8 mouse cellular contexts compared by ENCODE assay signal in genomic region chr8:11778646-11779433, GRCm38 (mm10). TPM values are rescaled to one million over a fixed set of nuclear protein-coding genes. Genes with fewer than 3 reads are reported as not detected.
DNase-seq lines count a peak whose midpoint lies in the region; ATAC-seq and TF ChIP-seq lines count a peak whose summit lies in the region.

No protein-coding gene starts in this region.

- intact Hi-C loops in heart, adult 2 months (cut with DNase I) = loop anchor here (2.0 to 10.0 kb wide), 2 partner anchors 20 to 224 kb away; partner anchors contain the start of genes Cars2 and Ing1
- intact Hi-C loops in heart, postnatal 36 days (cut with DNase I) = no loop called here

- H3K36me3 ChIP-seq in heart, adult 2 months (ENCODE audit: control insufficient read depth, insufficient read depth, low read length) = peaks cover 2% of the 10 kb centered on the region
- H3K36me3 ChIP-seq in forebrain, embryonic 15.5 days = peaks cover 21% of the 10 kb centered on the region
- H3K36me3 ChIP-seq in kidney, embryonic 16.5 days (ENCODE audit: insufficient read depth, low read length) = peaks cover 24% of the 10 kb centered on the region
- peaks cover 14% of the 10 kb centered on the region; the same call in 1 of the 2 replicates for H3K36me3 ChIP-seq in macrophage (ENCODE audit: inconsistent target)
- H3K36me3 ChIP-seq in midbrain, embryonic 16.5 days (ENCODE audit: control insufficient read depth, insufficient read depth, low read length) = peaks cover 13% of the 10 kb centered on the region

- peak; percentile 61; the same call in 1 of the 2 replicates for TF ChIP-seq POLR2A in heart, adult 2 months (IDR thresholded peaks at IDR 0.05; ENCODE audit: insufficient read depth, low read depth, low read length)

- H3K9ac ChIP-seq in heart, adult 2 months (ENCODE audit: low read depth, low read length) = peak overlapping the region; percentile 51; the same call in 1 of the 2 replicates
- no peak overlapping the region for H3K9ac ChIP-seq in forebrain, embryonic 15.5 days (replicated peaks)
- peak overlapping the region; percentile 39 for H3K9ac ChIP-seq in kidney, embryonic 16.5 days (replicated peaks; ENCODE audit: low read length)
- H3K9ac ChIP-seq in midbrain, embryonic 16.5 days (ENCODE audit: low read depth, low read length) = no peak overlapping the region

- peaks cover 51% of the 10 kb centered on the region for H3K4me1 ChIP-seq in heart, adult 2 months (ENCODE audit: control insufficient read depth, insufficient read depth, low read length)
- peaks cover 48% of the 10 kb centered on the region for H3K4me1 ChIP-seq in forebrain, embryonic 15.5 days
- H3K4me1 ChIP-seq in kidney, embryonic 16.5 days (ENCODE audit: insufficient read depth, low read length) = peaks cover 41% of the 10 kb centered on the region
- H3K4me1 ChIP-seq in midbrain, embryonic 16.5 days (ENCODE audit: control insufficient read depth, insufficient read depth, low read length) = peaks cover 21% of the 10 kb centered on the region

- TF ChIP-seq CTCF in heart, adult 2 months (IDR thresholded peaks at IDR 0.05) = no peak

- H3K27me3 ChIP-seq in heart, adult 2 months (ENCODE audit: control insufficient read depth, insufficient read depth, low read length) = no peaks in the 10 kb centered on the region
- H3K27me3 ChIP-seq in forebrain, embryonic 15.5 days = no peaks in the 10 kb centered on the region
- no peaks in the 10 kb centered on the region for H3K27me3 ChIP-seq in kidney, embryonic 16.5 days (ENCODE audit: insufficient read depth, low read length)
- no peaks in the 10 kb centered on the region for H3K27me3 ChIP-seq in midbrain, embryonic 16.5 days (ENCODE audit: control insufficient read depth, insufficient read depth, low read depth, low read length)

- H3K9me3 ChIP-seq in forebrain, embryonic 15.5 days = no peaks in the 10 kb centered on the region
- no peaks in the 10 kb centered on the region for H3K9me3 ChIP-seq in kidney, embryonic 16.5 days (ENCODE audit: low read length)
- H3K9me3 ChIP-seq in midbrain, embryonic 16.5 days (replicated peaks; ENCODE audit: control insufficient read depth, low read length, poor library complexity, severe bottlenecking) = no peaks in the 10 kb centered on the region

- peak overlapping the region; percentile 52 for H3K4me3 ChIP-seq in heart, adult 2 months
- no peak overlapping the region for H3K4me3 ChIP-seq in forebrain, embryonic 15.5 days
- H3K4me3 ChIP-seq in kidney, embryonic 16.5 days (ENCODE audit: low read length) = peak overlapping the region; percentile 28
- H3K4me3 ChIP-seq in macrophage (ENCODE audit: inconsistent target) = peak overlapping the region; percentile 43
- no peak overlapping the region for H3K4me3 ChIP-seq in midbrain, embryonic 16.5 days (ENCODE audit: low read depth, low read length)

- TF ChIP-seq EP300 in heart, adult 2 months (IDR thresholded peaks at IDR 0.05; ENCODE audit: insufficient read depth, low read depth, low read length) = no peak

- no peak for ATAC-seq in forebrain, embryonic 15.5 days (replicated peaks)
- peak; percentile 32; the same call in 1 of the 2 replicates for ATAC-seq in kidney, embryonic 16.5 days (ENCODE audit: low FRiP score, low TSS enrichment)
- ATAC-seq in midbrain, embryonic 16.5 days = no peak

- no peak overlapping the region for H3K4me2 ChIP-seq in forebrain, embryonic 15.5 days (replicated peaks)
- no peak overlapping the region for H3K4me2 ChIP-seq in kidney, embryonic 16.5 days (replicated peaks; ENCODE audit: low read depth, low read length)
- H3K4me2 ChIP-seq in midbrain, embryonic 16.5 days (ENCODE audit: low read length) = no peak overlapping the region

- peaks cover 5% of the 10 kb centered on the region; the same call in 1 of the 2 replicates for H3K79me2 ChIP-seq in heart, adult 2 months (replicated peaks; ENCODE audit: control insufficient read depth, insufficient read depth, low read length)
- H3K79me2 ChIP-seq in macrophage (ENCODE audit: inconsistent target) = peaks cover 99% of the 10 kb centered on the region

- peak in 1 of 2 experiments; percentile 45 for DNase-seq in heart, adult 2 months
- DNase-seq in heart, postnatal 36 days = no peak
- DNase-seq in layer of hippocampus, adult 11-12 months (ENCODE audit: low spot score) = no peak
- no peak for DNase-seq in embryo, embryonic 10.5 days (ENCODE audit: low spot score)

- WGBS in heart, adult 2 months = 46% methylated on average over 8 of the region's 8 CpGs
- 84% methylated on average over 8 of the region's 8 CpGs for WGBS in forebrain, embryonic 15.5 days
- WGBS in kidney, embryonic 16.5 days = 68% methylated on average over 8 of the region's 8 CpGs
- whole genome bisulfite sequencing in macrophage (ENCODE audit: missing documents) = 74% methylated on average over 8 of the region's 8 CpGs
- WGBS in midbrain, embryonic 16.5 days = 86% methylated on average over 8 of the region's 8 CpGs

- H3K27ac ChIP-seq in heart, adult 2 months = peak overlapping the region; percentile 87
- H3K27ac ChIP-seq in forebrain, embryonic 15.5 days (replicated peaks) = peak overlapping the region; percentile 51
- H3K27ac ChIP-seq in kidney, embryonic 16.5 days (ENCODE audit: low read length) = peak overlapping the region; percentile 73
- H3K27ac ChIP-seq in macrophage = peak overlapping the region; percentile 93
- H3K27ac ChIP-seq in midbrain, embryonic 16.5 days (ENCODE audit: low read length) = no peak overlapping the region

RNA-seq across cellular contexts. Expression of gene Arhgef7, which starts 51.3 kb away (rescaled TPM):
- 100 to 1,000 TPM; 114 to 117 TPM for total RNA-seq in heart, adult 2 months (2021)
- 59.7 and 68.7 TPM in 2 replicates for polyA plus RNA-seq in heart, adult 2 months (2012; rRNA removed)
- 100 to 1,000 TPM; 125 to 130 TPM for total RNA-seq in heart, postnatal 36 days (2021)
- 77.1 and 86.4 TPM in 2 replicates for polyA plus RNA-seq in forebrain, embryonic 15.5 days (2015; fragmentation: Nextera tagmentation; extraction: Ambion mirVana)
- polyA plus RNA-seq in kidney, embryonic 16.5 days (2015; fragmentation: Nextera tagmentation; extraction: Ambion mirVana) = 43.3 and 46.2 TPM in 2 replicates
- 100 to 1,000 TPM in 22 of 26 experiments, 10 to 100 TPM in 4; 76.7 to 355 (median 199) TPM for total RNA-seq in macrophage (2018; cell fraction: chromatin; rRNA removed)
- 10 to 100 TPM; 40.4 to 73.6 (median 56.5) TPM for total RNA-seq in macrophage (2018; cell fraction: cytosol; rRNA removed)
- 100 to 1,000 TPM in 16 of 26 experiments, 10 to 100 TPM in 10; 58.9 to 339 (median 108) TPM for total RNA-seq in macrophage (2018; cell fraction: nucleus; rRNA removed)
- 45.4 to 121 TPM (median 50.2 TPM) in 3 replicates for polyA plus RNA-seq in macrophage (2018)
- 65.6 and 67.2 TPM in 2 replicates for polyA plus RNA-seq in midbrain, embryonic 16.5 days (2015; fragmentation: Nextera tagmentation; extraction: Ambion mirVana)

Comparison
In these comparisons a context has a peak if more than half of its experiments do, and no peak if none do; other contexts are left out.
1. H3K4me3 ChIP-seq: peak in heart, adult 2 months (single experiment), kidney, embryonic 16.5 days (single experiment) and macrophage (single experiment); none in forebrain, embryonic 15.5 days (single experiment) and midbrain, embryonic 16.5 days (single experiment).
2. H3K9ac ChIP-seq: peak in heart, adult 2 months (single experiment) and kidney, embryonic 16.5 days (single experiment); none in forebrain, embryonic 15.5 days (single experiment) and midbrain, embryonic 16.5 days (single experiment).